Mouse (Mus musculus) liver, embryonic 14.5 days (tissue): ENCODE data around the gene Rpl18.

Experiments
- CTCF ChIP-seq: IDR thresholded peaks from 2 replicates; pipeline ENCODE4 v1.5.1; 2016; ENCODE audit warnings: antibody characterized with exemption, low read depth, control low read depth
- EP300 ChIP-seq: IDR thresholded peaks from 2 replicates; pipeline ENCODE4 v1.6.1; 2016; ENCODE audit warnings: antibody characterized with exemption, low read depth

- TF ChIP-seq CTCF = no peak
- TF ChIP-seq EP300 = no peak
These were observed 31.7 kb upstream of the Rpl18 start, which contains the start of gene Ntn5 for GRCm38 (mm10) chr7:45683396-45684050.
